Mouse (Mus musculus) C2C12 (cell line): ENCODE measurements around the gene Prss53.

Source experiments
- CEBPB ChIP-seq: IDR thresholded peaks from one replicate; pipeline ENCODE4 v1.6.1; 2011; ENCODE audit warnings: low read depth, mild to moderate bottlenecking, control low read depth, moderate library complexity
- CTCF ChIP-seq: IDR thresholded peaks from one replicate; pipeline ENCODE4 v1.5.1; 2011; ENCODE audit not compliant: control insufficient read depth, insufficient read depth, insufficient read length
- MYOD1 ChIP-seq: IDR thresholded peaks from one replicate; pipeline ENCODE4 v1.6.1; 2011; ENCODE audit warnings: low read depth; ENCODE audit not compliant: control insufficient read depth, insufficient read length
- MYOG ChIP-seq: IDR thresholded peaks from one replicate; pipeline ENCODE4 v1.6.1; 2011; ENCODE audit not compliant: control insufficient read depth, insufficient read length; ENCODE audit errors: extremely low read depth
- USF1 ChIP-seq: IDR thresholded peaks from one replicate; pipeline ENCODE4 v1.6.1; 2011; ENCODE audit warnings: low read depth, mild to moderate bottlenecking, control low read depth, moderate library complexity

DNA sequence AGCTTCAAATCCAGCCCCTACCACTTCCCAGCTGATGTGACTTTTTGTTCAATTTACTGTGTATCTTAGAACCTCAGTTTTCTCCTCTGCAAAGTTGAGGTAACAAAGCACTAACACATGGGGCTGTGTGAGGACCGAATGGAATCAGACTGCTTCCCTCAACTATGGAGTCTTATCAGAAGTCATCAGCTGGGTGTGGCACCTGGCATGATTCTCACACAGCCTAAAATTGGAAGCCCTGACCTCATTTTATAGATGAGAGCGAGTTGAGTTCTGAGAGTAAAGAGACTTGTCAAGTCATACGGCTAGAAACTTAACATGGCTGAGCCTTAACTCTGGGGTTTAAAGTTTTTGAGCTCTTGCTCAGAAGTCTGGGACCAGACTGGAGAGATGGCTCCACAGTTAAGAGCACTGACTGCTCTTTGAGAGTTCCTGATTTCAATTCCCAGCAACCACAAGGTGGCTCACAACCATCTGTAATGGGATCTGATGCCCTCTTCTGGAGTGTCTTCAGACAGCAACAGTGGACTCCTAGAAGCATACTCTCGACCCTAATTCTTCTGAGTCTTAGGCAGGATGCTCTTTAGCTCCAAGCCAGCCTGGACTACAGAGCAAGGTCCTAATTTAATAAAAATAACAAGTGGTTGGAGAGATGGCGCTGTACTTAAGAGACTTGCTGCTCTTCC, 20.5 kb downstream of the Prss53 start:
- no peak for TF ChIP-seq USF1
- no peak for TF ChIP-seq CTCF
- TF ChIP-seq CEBPB = no peak
- no peak for TF ChIP-seq MYOG
- no peak for TF ChIP-seq MYOD1
